Mouse (Mus musculus): ENCODE measurements around the gene Iqschfp.

DNA sequence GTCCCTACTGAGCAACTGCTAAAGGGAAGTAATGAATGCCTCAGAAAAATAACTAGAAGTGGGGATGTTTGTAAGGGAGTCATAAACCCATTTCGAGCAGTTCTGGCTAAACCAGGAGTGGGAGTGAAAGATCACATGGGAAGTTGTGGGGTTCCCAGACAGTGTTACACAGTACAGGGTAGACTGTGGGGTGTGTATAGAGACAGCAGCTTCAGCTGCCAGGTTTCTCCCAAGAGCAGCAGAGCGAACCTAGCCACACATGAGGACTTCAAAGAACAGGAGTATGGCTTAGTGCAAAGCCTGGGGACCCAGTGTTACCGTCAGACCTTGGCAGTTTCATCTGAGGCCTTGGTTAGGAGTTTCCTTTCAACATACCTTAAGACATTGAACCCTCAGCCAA is 740.7 kb downstream of the Iqschfp start:
- TF ChIP-seq POLR2A (IDR thresholded peaks at IDR 0.05; ENCODE audit: insufficient read depth, low read depth, low read length) (no peak), CTCF (IDR thresholded peaks at IDR 0.05; ENCODE audit: insufficient read depth, low read depth, low read length) (no peak)
